Mouse (Mus musculus) forebrain, postnatal 0 days (tissue): ENCODE data around the gene Cradd. TPM values are rescaled to one million over a fixed set of nuclear protein-coding genes. Genes with fewer than 3 reads are reported as not detected.
A peak's percentile ranks its signal among the peaks of the same experiment; 100 is the strongest.

Source experiments
- ATAC-seq: fragments of 200-750 bp; cut with Nextera tagmentation; 2 replicates; pipeline ENCODE4 v1.8.0; 2017; ENCODE audit warnings: mild to moderate bottlenecking, moderate library complexity
- DNase-seq: peaks from one replicate; pipeline ENCODE4 v3.0.0-alpha.2; 2015
- H3K27ac ChIP-seq: fragments of 300-500 bp; sonication (generic); 2 replicates; pipeline ENCODE4 v1.5.1; 2014; ENCODE audit warnings: low read depth, mild to moderate bottlenecking, antibody characterized with exemption, low read length, moderate library complexity, mixed read lengths
- H3K27me3 ChIP-seq: fragments of 300-500 bp; sonication (generic); 2 replicates; pipeline ENCODE4 v1.6.1; 2014; ENCODE audit warnings: mild to moderate bottlenecking, low read length, mixed read lengths; ENCODE audit not compliant: insufficient read depth
- H3K36me3 ChIP-seq: fragments of 300-500 bp; sonication (generic); 2 replicates; pipeline ENCODE4 v1.6.1; 2014; ENCODE audit warnings: mild to moderate bottlenecking, moderate library complexity; ENCODE audit not compliant: insufficient read depth
- H3K4me1 ChIP-seq: fragments of 300-500 bp; sonication (generic); 2 replicates; pipeline ENCODE4 v1.6.1; 2014; ENCODE audit warnings: antibody characterized with exemption; ENCODE audit not compliant: insufficient read depth
- H3K4me2 ChIP-seq: fragments of 300-500 bp; sonication (generic); 2 replicates; pipeline ENCODE4 v1.6.1; 2014; ENCODE audit warnings: low read depth, mild to moderate bottlenecking, moderate library complexity
- H3K4me3 ChIP-seq: fragments of 300-500 bp; sonication (generic); 2 replicates; pipeline ENCODE4 v1.5.1; 2014; ENCODE audit warnings: low read depth, low read length, mixed read lengths
- H3K9ac ChIP-seq: fragments of 300-500 bp; sonication (generic); 2 replicates; pipeline ENCODE4 v1.6.1; 2014; ENCODE audit warnings: mild to moderate bottlenecking
- H3K9me3 ChIP-seq: fragments of 300-500 bp; sonication (generic); 2 replicates; pipeline ENCODE4 v1.6.1; 2016; ENCODE audit warnings: low read length
- CTCF ChIP-seq: sonication (generic); IDR thresholded peaks from 2 replicates; pipeline ENCODE4 v1.5.1; 2016; ENCODE audit warnings: antibody characterized with exemption, control low read depth, low read depth
- WGBS: fragments of 180-500 bp; shearing (Covaris S2); extraction: QIAGEN DNeasy Blood & Tissue Kit; methylation state at CpG from one replicate; pipeline ENCODE4 v1.1.7; 2014; 5-methylcytosine and 5-hydroxymethylcytosine counted together
- polyA plus RNA-seq: library from polyadenylated mRNA; unstranded; fragments of >200 nt; fragmentation: Nextera tagmentation; extraction: Ambion mirVana; gene quantifications from 2 replicates; pipeline ENCODE4 v1.2.1, GENCODE M21; 2015
- total RNA-seq: library from RNA; depleted of rRNA; stranded (reverse); fragments of >200 nt; gene quantifications from 2 replicates; pipeline ENCODE4 v1.2.3, GENCODE M21; 2014; rRNA removed

Gene Cradd
- total and polyA plus RNA-seq, 2 experiments from 2014 or later = 8.3 to 10.3 TPM

DNA sequence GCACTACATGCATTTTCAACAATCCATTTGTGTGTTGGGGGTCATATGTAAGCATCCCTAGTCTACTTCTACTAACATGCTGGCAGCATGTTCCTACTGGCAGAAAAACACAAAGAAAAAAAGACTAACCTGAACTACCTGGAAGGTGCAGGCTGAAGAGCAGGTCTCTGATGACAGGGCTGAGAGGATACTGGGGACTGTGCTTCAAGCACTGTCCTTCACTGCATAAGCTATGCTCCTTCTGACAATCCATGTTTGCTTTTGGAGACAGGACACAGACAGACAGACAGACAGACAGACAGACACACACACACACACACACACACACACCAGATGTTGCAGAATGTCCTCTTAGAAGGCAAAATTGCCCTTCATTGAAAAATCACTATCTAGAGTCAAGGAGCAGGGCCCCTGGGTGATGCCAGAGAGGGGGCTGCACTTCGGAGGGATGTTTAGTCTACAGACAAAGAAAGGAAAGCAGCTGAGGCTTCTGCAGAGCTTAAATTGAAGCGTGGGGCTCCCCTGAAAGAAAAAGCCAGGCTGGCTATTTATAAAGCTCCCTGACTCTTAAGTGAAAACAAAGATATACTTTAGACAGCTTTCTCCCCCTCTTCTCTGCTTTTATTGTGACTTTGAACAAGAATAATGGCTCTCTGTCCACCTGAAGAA lies 180.4 kb downstream of the Cradd start:
- TF ChIP-seq CTCF = no peak
- 7% methylated on average over 2 of the region's 2 CpGs for WGBS
- no peak overlapping the region for H3K4me2 ChIP-seq

DNA sequence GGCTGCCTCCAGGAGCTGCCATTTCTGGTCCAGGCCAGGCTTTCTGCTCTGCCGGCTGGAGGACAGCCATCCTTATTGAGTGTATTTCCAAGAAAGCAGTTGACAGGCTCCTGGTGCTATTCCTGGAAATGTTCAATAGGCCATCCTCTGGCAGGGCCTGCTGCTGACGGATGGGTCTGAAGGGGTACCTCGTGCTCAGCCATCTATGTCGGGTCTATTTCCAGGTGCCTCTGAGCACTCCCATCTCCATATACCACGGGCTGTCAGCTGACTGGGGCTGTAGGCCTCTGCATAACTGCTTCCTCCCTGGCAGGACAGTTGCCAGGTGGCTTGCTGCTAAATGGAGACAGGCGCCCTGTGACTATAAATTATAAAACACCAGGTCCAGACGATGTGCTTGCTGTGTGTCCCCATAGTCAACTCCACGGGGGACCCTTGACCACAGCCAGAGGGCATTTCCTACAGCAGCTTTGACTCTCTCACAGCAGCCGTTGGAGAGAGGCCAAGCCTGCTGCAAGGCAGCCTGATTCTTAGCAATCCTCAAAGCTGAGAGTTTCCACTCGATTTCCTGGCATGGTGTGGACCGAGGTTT lies 181.0 kb downstream of the Cradd start:
- no peak for TF ChIP-seq CTCF
- Histone ChIP-seq H3K4me3 (no peak overlapping the region), H3K4me1 (peaks cover 35% of the 10 kb centered on the region), H3K27ac (peak overlapping the region; percentile 37), H3K9ac (no peak overlapping the region), H3K4me2 (no peak overlapping the region), H3K27me3 (no peaks in the 10 kb centered on the region), H3K36me3 (no peaks in the 10 kb centered on the region), H3K9me3 (no peaks in the 10 kb centered on the region)
- 14% methylated on average over 11 of the region's 11 CpGs for WGBS
- ATAC-seq (peak; percentile 63), DNase-seq (peak; percentile 79)

More for the DNA sequence above, 180.4 kb downstream of the Cradd start:
- peak overlapping the region; percentile 37; the same call in 1 of the 2 replicates for H3K27ac ChIP-seq
- no peaks in the 10 kb centered on the region for H3K36me3 ChIP-seq
- DNase-seq (peak; percentile 50), ATAC-seq (no peak)
- H3K27me3 ChIP-seq = no peaks in the 10 kb centered on the region
- H3K9me3 ChIP-seq = no peaks in the 10 kb centered on the region
- no peak overlapping the region for H3K4me3 ChIP-seq
- no peak overlapping the region for H3K9ac ChIP-seq
- H3K4me1 ChIP-seq = peaks cover 35% of the 10 kb centered on the region

DNA sequence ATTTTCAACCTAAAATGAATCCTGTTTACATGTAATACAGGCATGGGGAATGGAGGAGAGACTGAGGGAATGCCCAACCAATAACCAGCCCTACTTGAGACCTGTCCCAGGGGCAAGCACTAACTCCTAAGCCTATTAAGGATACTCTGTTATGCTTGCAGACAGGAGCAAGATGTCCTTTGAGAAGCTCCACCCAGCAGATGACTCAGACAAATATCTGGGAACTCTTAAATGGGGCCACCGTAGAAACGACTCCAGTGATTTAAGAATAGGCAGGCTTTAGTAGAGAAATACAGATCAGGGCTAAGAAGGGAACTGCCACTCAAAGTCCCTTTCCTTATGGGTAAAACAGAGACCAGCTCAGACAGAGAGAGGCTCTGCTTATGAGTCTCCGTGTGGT lies 182.9 kb downstream of the Cradd start:
- Histone ChIP-seq H3K4me3 (no peak overlapping the region), H3K9me3 (no peaks in the 10 kb centered on the region), H3K27ac (no peak overlapping the region), H3K9ac (no peak overlapping the region), H3K4me2 (no peak overlapping the region), H3K27me3 (no peaks in the 10 kb centered on the region), H3K4me1 (peaks cover 29% of the 10 kb centered on the region), H3K36me3 (no peaks in the 10 kb centered on the region)
- DNase-seq (no peak), ATAC-seq (no peak)
- WGBS = 74% methylated on average over 3 of the region's 3 CpGs
- TF ChIP-seq CTCF = no peak

DNA sequence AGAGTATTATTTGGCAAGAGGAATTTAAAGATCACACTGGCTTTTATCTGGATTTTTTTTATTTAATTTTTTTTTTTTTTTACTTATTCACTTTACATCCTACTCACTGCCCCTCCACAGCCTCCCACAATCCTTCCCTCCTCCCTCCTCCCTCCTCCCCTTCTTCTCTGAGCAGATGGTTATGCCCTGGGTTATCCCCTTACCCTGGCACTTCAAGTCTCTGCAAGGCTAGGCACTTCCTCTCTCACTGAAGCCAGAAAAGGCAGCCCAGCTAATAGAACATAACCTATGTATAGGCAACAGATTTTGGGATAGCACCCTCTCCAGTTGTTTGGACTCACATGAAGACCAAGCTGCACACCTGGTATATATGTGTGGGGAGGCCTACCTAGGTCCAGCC lies 183.7 kb downstream of the Cradd start:
- Histone ChIP-seq H3K9ac (no peak overlapping the region; the same call in 1 of the 2 replicates), H3K36me3 (no peaks in the 10 kb centered on the region), H3K4me2 (no peak overlapping the region), H3K27me3 (no peaks in the 10 kb centered on the region), H3K4me1 (peaks cover 21% of the 10 kb centered on the region), H3K4me3 (no peak overlapping the region), H3K9me3 (no peaks in the 10 kb centered on the region), H3K27ac (no peak overlapping the region)
- DNase-seq (no peak), ATAC-seq (no peak)
- TF ChIP-seq CTCF = no peak

DNA sequence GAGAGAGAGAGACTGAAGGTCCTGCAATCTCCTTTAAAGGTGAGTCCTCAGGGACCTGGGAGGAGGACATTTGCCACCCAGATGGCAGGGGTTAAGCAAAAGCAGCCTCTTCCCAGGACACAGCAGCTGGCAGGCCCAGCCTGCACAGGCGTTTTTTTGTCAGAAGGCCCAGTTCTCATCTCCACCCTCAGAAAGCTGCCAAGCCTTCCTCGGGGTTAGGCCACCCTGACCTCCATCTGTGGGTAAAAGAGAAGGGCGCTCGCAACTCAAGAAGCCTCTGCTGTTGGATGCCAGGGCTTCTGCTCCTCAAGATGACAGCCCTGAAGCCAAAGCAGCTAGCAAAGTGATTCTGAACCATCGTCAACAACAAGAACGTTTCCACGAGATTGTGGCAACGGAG lies 184.3 kb downstream of the Cradd start:
- Histone ChIP-seq H3K4me2 (no peak overlapping the region), H3K9ac (no peak overlapping the region; the same call in 1 of the 2 replicates), H3K4me3 (no peak overlapping the region), H3K4me1 (peaks cover 19% of the 10 kb centered on the region), H3K36me3 (no peaks in the 10 kb centered on the region), H3K27ac (no peak overlapping the region), H3K9me3 (no peaks in the 10 kb centered on the region), H3K27me3 (no peaks in the 10 kb centered on the region)
- TF ChIP-seq CTCF = no peak
- ATAC-seq = peak; percentile 46; the same call in 1 of the 2 replicates
- WGBS = 30% methylated on average over 8 of the region's 8 CpGs
- DNase-seq = peak; percentile 52

DNA sequence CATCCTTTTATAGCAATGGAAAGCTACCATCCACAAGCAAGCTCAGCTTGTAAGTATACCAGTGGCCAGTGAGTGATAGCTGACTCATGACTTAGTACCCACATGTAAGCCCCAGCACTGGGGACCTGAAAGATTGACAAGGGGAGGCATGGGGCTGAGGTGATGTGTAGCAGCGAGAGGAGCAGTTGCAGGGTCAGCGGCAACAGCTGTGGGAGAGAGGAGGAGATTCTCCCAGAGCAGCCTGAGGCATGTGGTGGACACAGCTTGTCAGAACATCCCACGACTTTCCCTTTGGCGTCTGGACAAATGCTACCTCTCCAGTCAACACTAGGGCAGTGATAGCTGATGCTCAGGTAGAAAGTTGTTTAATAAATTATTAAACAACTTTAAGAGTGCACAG lies 190.9 kb downstream of the Cradd start:
- H3K36me3 ChIP-seq = no peaks in the 10 kb centered on the region
- no peak for ATAC-seq
- H3K27me3 ChIP-seq = no peaks in the 10 kb centered on the region
- H3K4me1 ChIP-seq = no peaks in the 10 kb centered on the region
- no peak overlapping the region for H3K4me3 ChIP-seq
- H3K4me2 ChIP-seq = no peak overlapping the region
- 84% methylated on average over 4 of the region's 4 CpGs for WGBS
- no peak for DNase-seq
- H3K27ac ChIP-seq = no peak overlapping the region
- no peak for TF ChIP-seq CTCF
- no peak overlapping the region for H3K9ac ChIP-seq
- no peaks in the 10 kb centered on the region for H3K9me3 ChIP-seq

Other genes with a start within 250 kb of the Cradd start
- 80.7 and 93.0 TPM in 2 replicates for gene Socs2, start 93.0 kb upstream of the Cradd start, total RNA-seq
- gene Socs2, start 93.0 kb upstream of the Cradd start, polyA plus RNA-seq = 136 and 154 TPM in 2 replicates
- 84.9 and 88.8 TPM in 2 replicates for gene Mrpl42, start 177.8 kb upstream of the Cradd start, total RNA-seq
- gene Mrpl42, start 177.8 kb upstream of the Cradd start, polyA plus RNA-seq = 249 and 300 TPM in 2 replicates
- gene Ube2n, start 191.0 kb upstream of the Cradd start, total RNA-seq = 222 and 275 TPM in 2 replicates
- gene Ube2n, start 191.0 kb upstream of the Cradd start, polyA plus RNA-seq = 333 and 334 TPM in 2 replicates
- 87.6 and 110 TPM in 2 replicates for gene Nudt4, start 240.0 kb upstream of the Cradd start, total RNA-seq
- gene Nudt4, start 240.0 kb upstream of the Cradd start, polyA plus RNA-seq = 71.2 and 81.5 TPM in 2 replicates